Mouse (Mus musculus): ENCODE measurements around the gene Pde1c.

Pde1c gene

DNA sequence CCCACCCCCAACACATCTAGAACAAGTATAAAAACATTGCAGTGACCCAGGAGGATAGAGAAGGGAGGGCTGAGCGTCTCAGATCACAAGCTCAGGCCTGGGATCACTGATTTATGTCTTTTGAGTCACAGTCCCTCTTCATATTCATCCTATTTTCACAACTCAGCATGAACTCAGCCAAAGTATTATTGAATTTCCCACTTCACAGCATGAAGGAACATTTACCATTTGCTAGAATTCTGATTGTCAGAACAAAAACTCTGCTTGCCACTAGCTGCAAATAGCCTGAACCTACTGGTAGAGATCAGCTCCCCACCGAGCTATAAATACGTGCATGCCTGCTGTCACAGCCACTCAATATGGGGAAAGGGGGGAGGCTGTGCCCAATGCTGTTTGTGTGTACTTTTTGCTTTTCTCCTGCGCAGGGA lies 492.5 kb downstream of the Pde1c start:
- no peak for DNase-seq (ENCODE audit: low spot score in 2 of 2)

DNA sequence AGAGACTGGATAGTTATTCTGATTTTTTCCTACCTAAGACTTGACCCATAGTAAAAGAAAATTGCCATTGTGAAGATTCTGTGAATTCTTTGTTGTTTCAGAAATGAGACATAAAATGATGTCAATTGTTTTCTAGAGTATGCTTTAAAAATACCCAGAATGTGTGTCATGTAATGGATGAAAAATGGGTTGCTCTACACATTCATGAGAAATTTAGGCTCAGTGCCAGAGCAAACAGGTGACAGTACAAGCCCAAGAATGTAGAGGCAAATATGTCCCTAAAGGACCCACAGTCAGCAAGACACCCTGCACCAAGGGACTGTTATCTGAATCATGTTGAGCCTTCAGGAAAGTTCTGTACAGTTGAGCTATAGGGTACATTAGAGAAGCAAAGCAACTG lies 500.4 kb downstream of the Pde1c start:
- no peak for DNase-seq (ENCODE audit: low spot score in 2 of 2)

DNA sequence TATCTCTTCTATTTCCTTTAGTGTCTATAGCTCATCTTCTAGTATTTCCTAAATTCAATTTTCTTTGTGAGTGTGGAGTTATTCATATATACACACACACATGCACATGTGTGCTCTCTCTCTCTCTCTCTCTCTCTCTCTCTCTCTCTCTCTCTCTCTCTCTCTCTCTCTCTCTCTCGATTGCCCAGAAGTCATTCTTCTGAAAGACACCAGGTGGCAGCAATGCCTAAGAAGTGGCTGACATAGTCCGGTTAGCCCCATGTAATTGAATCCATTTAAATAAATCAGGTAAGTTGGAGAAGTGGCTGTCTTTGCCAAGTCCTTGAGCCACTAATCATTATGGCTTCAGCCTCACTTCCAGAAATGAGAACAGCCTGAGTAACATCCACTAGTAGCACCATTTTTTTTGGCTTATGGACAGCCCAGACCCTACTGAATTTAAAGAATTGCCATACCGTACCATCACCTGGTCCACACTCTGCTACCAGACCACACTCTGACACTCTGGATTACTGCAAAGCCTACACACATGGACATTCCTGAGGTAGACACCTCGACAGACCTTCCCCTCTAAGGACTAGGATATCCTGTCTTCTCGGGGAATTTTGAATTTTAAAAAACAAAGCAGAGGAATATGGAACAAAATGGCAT lies 502.1 kb downstream of the Pde1c start:
- DNase-seq (ENCODE audit: low spot score in 2 of 2) = peak; percentile 65 to 78

DNA sequence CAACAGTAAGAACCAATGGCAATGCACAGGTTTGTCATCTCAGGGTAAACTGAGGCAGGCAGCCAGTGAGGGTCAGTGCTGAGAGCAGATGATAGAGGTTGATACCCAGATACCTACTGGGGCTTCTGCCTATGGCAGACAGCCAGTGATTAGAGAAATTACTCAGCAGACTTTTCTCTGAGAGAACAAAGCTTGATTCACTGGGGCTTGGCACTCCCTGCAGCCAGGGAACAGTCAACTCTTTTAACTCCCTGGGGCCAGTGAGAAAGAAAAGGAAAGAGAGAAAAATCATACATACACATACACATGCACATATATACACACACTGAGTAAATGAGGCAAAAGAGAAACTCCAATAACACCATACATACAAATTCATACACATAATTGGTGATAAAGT lies 505.2 kb downstream of the Pde1c start:
- no peak for DNase-seq (ENCODE audit: low spot score in 2 of 2)

DNA sequence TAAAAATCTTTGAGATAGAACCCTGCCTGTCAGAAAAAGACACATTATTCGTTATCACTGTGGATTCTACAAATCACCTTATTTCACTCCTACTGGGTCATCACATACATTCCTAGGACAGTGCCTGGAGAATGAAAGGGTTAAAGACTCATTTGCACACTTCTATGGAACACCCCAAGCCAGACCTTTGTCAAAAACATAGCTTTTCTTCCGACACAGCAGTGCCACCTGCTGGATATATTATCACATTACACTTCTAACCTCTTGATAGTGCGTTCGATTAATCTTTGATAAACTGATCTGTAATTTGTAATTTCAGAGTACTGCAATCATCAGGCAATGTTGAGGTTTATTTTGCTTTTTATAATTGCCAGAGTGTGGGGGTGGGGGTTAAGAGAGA lies 519.8 kb downstream of the Pde1c start:
- DNase-seq (ENCODE audit: low spot score in 2 of 2) = peak; percentile 42 to 52

DNA sequence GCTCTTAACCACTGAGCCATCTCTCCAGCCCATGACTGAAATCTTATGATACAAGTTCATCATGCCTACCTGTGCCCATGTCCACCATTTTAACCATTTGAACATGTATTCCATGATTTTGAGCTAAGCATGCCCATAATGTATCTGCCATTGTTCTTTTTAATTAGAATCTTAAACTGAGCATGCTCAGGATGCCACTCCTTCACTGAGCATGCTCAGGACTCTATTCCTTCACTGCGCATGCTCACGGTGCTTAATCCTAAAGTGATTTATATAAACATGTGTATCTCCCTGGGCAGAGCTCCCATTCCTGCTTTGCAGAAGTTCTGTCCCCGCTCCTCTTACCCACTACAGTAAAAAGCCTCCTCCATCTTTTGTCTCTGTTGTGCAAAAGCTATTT lies 520.3 kb downstream of the Pde1c start:
- no peak for DNase-seq (ENCODE audit: low spot score in 2 of 2)

DNA sequence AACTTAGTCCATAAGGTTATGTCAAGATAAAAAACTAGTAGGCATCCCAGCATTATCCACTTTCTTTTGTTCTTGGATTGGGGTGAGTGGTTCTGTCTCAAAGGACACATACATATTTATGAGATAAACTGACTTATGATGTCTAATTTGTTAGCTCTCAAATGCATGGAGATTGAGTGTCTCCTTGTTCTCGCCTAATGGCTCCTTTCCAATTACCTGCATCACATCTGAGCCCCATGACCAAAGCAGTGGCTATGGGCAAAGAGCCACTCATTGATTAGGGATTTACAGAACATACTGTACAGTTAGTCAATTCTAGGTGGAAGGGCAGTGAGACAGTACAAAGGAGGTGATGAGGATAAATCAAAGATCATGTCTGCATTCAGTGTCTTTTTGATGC lies 524.2 kb downstream of the Pde1c start:
- DNase-seq (ENCODE audit: low spot score in 2 of 2) = no peak

DNA sequence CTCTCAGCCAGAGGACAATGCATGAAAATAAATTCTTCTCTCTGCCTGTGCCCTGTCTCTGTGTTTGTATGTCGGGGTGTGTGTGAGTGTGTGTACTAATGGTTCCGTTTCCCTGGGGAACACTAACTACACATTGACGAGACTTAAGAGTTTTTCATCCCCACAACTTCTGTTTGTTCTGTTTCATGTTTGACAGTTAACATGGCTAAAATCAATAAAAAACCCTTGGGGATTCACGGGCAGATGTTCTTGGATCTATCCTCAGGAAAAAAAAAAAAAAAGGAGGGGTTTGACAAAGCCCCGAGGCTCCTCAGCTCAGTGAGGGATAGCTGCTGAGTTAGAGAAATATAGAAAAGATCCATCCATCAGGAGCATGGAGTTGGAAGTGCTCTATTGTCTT lies 524.6 kb downstream of the Pde1c start:
- no peak for DNase-seq (ENCODE audit: low spot score in 2 of 2)

DNA sequence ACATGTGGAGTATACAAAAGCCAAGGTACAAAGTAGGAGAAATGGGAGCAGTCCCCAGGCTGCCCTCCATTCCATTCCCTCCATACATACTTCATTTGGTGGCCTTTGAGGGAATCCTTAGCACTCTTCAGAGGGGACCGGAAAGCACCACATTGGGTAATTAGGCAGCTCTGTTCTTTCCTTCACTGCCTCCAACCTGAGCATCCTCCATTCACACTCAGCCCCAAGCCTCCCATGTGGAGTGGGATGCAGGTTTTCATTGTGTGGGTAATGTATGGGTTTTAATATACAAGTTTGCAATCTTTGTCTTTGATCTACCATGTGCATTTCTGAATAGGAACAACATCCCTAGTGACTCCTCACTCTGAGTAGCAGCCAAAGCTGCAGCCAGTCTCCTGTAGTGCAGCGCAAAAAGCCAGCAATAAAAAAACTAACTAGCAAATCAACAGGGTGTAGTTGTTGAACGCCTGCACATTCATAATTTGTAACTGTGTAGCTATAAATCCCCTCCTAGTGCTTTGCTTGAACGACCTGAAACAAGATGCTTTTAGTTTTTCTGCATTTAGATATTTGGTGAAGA lies 529.3 kb downstream of the Pde1c start:
- no peak for DNase-seq (ENCODE audit: low spot score in 2 of 2)

DNA sequence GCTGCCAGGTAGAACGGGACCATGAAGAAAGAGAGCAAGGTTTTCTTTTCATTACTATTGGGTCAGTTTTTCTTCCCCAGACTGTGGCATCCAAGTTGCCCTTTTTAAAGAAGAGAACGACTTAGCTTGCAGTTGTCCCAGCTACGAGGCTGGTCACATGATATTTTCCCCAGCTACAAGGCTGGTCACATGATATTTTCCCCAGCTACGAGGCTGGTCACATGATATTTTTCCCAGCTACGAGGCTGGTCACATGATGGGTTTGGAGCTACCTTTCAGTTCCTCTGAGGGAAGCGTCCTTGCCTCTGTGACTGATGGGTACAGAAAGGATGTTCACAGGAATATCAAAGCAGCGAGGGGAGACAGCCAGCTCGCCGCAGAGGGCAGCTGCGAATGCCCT lies 533.8 kb downstream of the Pde1c start:
- no peak for DNase-seq (ENCODE audit: low spot score in 2 of 2)

DNA sequence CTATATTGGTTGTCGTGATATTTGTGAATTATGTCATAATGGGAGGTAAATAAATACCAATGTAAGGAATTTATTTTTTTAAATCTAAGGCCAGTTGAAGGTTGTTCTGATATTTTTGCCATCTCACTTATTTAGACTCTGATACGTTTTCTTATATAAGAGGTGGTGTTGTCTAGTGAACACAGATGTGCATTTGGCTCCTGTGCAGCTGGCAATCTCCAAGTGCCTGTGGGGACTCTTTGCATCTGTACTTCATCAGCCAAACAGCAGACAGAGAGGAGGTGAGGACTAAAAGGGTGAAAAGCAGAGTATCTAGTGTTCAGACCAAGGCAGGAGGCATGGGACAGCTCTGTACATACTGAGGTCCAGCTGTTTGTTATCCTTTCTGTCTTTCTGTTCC lies 536.7 kb downstream of the Pde1c start:
- no peak for DNase-seq (ENCODE audit: low spot score in 2 of 2)

DNA sequence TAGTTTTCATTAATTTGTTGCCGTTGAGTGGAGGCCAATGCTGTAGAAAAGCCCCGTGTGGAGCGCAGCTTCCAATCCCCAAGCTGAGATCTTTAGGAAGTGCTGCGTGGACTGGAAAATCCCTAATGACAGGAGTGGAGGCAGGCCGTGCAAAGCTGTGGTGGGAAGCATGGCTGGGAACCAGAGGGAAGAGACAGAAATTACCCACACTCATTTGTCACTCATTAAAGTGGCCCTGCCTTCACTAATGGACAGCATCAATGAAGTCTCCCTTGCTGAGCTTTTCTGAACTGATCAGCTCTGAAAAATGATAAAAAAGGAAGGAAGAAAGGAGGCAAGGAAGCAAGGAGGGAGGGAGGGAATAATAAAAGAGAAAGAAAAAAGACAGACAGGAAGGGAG lies 538.9 kb downstream of the Pde1c start:
- DNase-seq (ENCODE audit: low spot score in 2 of 2) = no peak

DNA sequence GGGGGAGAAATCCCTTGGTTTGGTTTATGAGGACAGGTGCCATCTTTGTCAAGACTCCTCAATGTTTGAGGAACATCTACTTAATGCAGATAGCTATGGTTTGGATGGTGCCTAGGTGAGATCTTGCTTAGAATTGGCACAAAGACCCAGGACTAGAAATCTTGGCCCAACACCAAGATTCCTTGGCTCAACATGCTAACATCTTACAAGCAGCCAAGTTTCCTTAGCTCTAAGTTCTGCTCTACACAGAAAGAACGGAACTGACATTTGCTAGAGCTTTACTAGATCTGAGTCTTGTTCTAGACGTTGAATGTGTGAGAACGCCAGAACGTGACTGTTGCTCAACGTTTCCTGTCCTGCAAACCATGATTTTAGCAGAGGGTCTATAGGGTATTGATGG lies 540.9 kb downstream of the Pde1c start:
- peak; percentile 42 to 51 for DNase-seq (ENCODE audit: low spot score in 2 of 2)

DNA sequence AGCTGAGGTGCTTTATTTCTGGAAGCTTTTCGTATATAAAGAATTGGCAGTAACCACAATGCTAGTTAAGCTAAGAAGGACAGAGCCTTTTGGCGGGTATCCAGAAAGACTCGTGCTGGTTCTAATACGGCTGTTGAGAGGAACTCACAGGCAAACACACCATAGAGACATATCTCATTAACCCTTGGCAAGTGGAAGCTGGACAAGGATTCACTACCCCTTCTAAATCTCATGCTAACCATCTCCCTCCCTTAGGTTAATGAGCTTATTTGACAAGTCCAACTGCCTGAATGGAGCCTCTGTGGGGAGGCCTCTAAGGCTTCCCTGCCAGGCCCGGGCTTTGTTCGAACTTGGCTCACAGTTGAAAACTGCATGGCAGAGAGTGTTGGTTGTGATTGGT lies 541.6 kb downstream of the Pde1c start:
- peak in 1 of 2 experiments; percentile 35 for DNase-seq (ENCODE audit: low spot score in 2 of 2)

DNA sequence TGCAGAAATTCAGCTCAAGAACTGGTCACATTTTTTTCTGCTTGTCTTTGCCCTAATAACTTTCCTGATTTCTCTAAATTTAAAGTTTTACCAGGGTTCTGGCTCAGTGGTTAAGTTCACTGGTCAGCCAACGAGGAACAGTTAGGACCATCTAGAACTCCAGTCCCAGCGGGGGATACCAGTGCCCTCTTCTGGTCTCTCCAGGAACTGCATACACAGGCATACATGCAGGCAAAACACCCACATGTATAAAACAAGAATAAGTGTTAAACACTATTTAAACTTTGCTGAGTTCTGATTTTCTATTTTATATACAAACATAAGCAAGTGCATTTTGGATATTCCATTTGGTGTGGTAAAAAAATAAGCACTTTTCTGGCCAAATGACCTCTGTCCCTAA lies 543.4 kb downstream of the Pde1c start:
- DNase-seq (ENCODE audit: low spot score in 2 of 2) = peak in 1 of 2 experiments; percentile 40
